Mouse (Mus musculus) cortical plate, adult 2 months (tissue): ENCODE data around the gene Wnt11.

Experiments
- CTCF ChIP-seq: fragments of 200-500 bp; IDR thresholded peaks from 2 replicates; pipeline ENCODE4 v1.5.1; 2011; ENCODE audit warnings: mild to moderate bottlenecking, control low read depth, low read length; ENCODE audit not compliant: insufficient read depth; ENCODE audit errors: extremely low read depth
- POLR2A ChIP-seq: fragments of 200-500 bp; IDR thresholded peaks from 2 replicates; pipeline ENCODE4 v1.6.1; 2011; ENCODE audit warnings: mild to moderate bottlenecking, low read length, control low read depth; ENCODE audit not compliant: insufficient read depth; ENCODE audit errors: extremely low read depth

DNA sequence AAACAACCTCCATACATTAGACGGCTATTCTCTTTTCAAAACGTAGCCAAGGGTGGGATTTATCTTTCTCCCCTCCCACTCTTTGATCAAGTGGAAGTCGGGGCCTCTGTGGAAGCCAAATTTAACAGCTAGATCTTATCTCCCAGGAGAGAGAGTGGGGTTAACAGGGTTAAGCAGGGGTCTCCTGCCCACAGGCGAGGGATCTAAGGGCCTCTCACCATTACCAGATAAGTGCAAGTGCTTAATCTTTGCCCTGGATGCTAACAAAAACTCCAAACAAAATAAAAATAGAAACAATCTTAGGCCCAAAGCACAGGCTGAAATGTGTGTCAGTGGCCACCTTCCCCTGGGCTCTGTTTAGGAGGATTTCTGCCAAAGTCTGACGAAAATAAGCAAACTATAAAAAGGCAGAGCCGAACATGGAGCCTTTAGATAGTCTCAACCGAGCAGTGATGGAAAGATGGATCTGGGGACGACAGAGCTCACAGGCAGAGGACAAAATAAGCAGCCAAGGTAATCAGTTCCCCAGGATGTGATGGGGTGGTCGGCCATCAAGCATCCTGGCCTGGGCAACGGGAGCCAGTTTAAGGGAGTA lies 60.7 kb downstream of the Wnt11 start:
- TF ChIP-seq CTCF (no peak), POLR2A (no peak)
